Mouse (Mus musculus) adrenal gland, postnatal 25 days (tissue): ENCODE data around the gene Unc45a. TPM values are rescaled to one million over a fixed set of nuclear protein-coding genes. Genes with fewer than 3 reads are reported as not detected.

Source experiments
- DNase-seq: peaks from one replicate; pipeline ENCODE4 v3.0.0; 2021; ENCODE audit warnings: mixed read lengths
- total RNA-seq: library from RNA; stranded (reverse); gene quantifications from 2 replicates; pipeline ENCODE4 v1.2.3, GENCODE M21; 2021

The Unc45a gene
- total RNA-seq, 1 experiment from 2014 or later = 49.5 TPM

DNA sequence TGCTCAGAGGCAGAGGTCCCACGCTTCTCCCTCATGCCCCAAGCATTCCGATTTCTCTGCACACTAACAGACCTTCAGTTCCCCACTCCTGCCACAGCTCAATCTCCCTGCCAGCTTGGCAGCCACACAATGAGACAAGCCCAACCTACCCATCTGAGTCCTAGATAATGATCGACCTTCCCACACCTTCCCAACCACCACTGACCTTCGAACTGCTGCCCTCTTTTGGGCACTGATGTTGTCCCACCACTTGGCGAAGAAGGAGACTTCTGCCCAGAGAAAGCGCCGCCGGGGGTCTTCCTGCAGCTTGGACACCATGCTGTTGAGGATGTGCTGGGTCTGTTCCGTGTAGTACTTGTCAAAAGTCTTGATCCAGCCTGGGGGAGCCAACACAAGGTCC is 27.2 kb upstream of the Unc45a start:
- no peak for DNase-seq

DNA sequence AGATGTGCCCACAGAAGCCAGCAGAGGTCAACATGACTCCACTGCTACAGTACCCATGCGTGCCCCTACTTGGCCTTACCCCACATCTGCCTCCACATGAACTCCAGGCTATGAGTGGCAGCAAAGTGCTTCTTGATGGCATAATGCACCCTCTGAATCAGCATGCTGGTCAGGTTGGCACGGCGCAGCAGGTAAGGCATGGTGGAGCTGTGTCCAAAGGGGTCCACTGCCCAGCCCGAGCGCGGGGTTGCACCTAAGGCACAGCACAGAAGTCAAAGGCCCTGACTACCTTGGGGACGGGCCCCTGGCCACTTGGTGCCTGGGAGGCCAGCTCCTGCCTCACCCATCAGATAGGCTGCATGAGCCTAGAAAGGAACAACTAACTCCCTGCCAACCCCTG is 26.4 kb upstream of the Unc45a start:
- DNase-seq = no peak

DNA sequence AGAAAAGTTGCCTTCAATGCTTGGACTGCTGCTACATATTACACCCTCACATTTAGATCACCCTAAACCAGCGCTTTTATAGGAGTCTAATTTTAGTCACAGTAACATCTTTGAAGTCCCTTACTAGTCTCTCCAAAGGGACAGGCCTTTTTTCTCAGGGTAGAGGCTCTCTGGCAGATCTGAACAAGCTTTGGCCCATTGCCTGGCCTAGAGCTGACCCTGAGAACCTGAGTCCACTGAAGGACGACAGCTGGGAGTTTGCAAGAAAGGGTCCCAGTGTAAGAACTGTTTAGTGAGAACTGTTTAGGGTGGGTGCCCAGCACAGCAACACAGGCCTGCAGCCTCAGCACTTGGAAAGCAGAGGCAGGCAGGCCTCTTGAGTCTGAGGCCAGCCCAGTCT is 25.0 kb upstream of the Unc45a start:
- DNase-seq = peak; percentile 73

DNA sequence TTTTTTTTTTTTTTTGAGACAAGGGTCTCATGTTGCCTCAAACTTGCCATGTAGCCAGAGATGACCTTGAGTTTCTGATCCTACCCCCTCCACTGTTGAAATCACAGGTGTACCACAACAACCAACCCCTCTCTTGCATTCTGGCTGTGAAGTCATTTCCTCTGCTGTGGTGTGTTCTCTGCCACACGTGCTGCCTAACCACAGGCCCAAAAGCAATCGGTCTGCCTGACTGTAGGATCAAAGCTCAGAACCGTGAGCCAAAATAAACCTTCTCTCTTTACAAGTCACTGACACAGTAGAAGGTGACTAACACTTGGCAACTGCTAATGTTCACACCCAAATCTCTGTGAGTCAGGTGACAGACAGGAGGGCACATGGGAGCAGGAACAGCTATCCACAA is 19.6 kb upstream of the Unc45a start:
- DNase-seq = no peak

DNA sequence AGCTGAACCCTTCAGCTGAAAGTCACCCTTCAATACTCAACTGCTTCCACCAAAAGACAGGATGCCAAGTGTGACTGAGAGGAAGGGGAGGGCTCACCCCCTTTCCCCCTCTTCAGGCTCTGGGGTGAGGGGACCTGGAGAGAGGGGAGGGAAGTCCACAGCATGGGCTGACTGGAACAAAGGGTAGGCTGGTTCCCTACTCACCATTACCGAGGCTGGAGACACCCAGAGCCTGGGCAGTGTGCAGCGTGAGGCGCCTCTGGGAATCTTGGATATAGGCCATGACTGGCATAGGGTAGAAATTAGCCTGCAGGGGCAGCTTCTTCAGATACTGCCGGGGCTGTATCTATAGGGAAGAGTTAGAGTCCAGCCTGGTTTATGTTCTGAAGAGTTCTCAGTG is 17.2 kb upstream of the Unc45a start:
- no peak for DNase-seq

DNA sequence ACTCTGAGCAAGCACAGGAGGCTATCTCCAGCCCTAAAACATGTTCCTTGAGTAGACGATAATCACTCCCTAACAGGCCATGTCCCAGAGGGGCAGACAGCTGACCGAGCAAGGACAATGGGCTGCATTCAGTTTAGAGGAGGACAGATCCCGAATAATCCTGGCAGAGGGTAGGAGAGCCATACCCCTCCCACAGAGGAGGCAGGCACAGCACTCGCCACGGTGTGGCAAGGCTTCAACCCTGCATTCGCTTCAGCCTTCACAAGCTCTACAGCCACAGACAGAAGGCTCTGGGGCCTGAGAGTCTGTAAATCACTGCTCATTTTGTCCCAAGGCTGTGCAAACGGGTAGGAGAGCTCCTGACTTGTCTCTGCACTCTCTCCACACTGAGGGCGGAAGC is 16.4 kb upstream of the Unc45a start:
- DNase-seq = no peak

DNA sequence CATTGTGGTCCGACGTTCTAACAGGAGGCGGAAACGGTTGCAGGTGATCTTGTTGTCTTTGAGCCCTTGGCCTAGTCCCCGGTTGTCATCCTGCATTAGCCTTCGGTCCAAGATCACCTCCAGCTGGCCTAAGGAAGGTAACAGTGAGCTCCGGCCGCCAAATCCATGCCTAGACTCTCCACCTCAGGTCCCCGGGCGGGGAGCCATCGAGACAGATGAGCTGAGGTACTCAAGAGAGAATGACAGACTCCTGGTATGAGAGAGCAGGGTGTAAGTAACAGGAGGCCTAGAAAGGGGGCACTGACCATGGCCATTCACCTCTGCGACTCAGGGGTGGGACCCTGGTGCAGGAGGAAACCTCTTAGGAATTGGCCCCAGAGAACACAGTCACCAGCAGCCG is 15.5 kb upstream of the Unc45a start:
- DNase-seq = no peak

DNA sequence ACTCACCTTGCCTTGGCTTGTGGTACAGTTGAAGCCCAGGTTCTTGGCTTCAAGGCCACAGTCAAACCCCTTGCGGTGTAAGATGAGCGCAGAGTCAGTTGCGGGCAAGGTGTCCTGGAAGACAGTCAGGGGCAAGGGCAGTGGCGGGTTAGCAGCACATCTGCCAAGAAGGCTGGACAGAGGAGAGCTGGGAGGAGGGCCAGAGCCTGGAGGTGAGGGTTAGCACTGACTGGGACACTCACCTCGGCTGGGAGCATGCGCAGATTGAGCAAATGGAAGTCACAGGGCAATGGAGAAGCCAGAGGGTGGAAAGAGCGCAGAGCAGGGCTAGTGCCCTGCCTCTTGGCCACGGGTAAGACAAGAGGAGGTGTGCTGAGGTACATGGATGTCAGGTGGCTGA is 12.1 kb upstream of the Unc45a start:
- DNase-seq = no peak

DNA sequence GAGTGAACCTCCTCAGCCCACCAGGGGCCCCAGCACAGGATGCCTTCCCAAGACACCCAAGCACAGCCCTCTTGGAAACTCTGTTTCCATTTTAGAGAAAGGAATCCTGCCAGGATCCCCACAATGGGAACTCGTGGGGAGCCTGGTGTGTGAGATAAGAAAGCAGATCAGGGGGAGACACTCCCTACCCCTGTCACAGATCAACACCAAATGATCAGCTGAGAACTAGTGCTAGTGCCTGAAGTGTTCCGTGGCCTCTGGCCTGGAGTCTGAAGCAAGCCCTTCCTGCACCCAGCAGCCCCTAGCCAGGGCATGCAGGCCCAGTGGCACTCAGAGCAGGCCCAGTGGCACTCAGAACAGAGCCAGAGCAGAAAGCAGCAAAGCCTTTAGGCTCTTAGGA is 10.0 kb upstream of the Unc45a start:
- no peak for DNase-seq

DNA sequence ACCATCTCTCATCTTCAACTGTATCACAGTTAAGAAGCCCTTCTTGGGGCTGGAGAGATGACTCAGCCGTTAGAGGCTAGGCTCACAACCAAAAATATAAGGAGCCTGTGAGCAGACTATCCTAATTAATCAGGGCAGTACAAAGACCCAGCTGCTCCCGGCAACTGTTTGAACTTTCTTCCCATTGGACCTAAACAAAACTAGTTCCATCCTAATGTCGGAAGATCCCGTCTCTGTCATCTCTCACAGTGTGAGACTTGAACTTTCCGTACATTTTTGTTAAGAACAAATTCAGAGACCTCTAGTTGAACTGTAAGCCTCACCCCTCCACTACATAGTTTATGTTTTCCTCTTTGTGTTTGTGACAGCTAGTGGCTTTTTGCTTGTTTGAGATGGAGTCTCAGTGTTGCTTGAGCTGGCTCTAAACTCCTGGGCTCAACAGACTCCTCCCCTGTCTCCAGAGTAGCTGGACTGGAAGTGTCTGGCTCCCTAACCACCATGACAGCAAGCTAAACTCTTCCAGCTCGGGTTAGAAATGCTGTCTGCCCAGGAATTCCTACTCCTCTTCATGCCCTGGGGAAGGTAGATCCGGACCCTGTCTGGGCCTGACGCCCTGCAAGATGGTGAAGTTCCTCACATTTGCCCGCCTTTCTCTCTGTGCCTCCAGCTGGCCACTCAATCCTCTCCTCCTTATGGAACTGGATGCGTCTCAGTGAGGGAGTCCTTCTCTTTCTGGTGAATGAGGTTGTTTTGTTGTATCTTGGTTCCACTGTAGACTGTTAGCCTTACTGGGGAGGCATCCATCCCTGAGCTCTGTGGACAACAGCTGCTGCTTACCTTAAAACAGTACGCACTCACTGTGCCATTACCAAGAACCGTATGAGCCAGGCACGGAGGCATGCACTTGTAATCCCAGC is 7.1 kb upstream of the Unc45a start:
- no peak for DNase-seq

DNA sequence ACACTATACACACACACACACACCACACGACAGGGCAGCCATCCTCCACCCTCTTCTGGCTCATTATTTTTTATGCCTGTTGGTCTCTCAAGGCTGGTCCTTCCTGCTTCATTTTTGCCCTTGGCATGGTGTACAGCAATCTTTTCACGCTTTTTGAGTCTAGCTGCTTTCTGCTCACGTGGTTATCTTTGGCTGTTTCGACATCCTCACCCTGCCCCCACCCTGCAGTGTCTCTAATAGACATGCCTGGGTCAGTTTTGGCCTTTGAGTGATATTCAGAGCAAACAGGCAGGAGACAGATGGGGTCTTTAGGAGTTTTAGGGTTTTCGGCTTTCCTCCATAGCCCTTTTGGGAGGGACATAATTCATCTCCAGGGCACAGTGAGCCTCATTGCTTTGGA is 6.0 kb upstream of the Unc45a start:
- no peak for DNase-seq

DNA sequence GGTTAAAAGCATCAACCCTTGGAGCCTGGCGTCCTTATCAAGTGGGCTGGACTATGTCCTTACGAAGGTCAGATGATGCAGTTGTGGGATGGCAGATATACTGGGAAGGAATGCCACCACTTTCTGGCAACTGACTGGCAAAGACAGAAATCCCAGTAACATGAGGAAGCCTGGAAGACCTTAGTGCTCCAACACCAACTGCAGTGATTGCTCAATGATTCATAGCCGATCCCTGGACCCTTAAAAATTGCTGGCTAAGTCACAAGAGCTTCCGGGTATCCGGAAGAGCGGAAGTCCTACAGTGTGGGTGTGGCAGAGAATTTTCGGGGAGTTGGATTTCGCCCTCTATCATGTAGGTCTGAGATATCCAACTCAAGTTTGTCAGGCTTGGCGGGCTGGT is 5.4 kb upstream of the Unc45a start:
- DNase-seq = no peak

DNA sequence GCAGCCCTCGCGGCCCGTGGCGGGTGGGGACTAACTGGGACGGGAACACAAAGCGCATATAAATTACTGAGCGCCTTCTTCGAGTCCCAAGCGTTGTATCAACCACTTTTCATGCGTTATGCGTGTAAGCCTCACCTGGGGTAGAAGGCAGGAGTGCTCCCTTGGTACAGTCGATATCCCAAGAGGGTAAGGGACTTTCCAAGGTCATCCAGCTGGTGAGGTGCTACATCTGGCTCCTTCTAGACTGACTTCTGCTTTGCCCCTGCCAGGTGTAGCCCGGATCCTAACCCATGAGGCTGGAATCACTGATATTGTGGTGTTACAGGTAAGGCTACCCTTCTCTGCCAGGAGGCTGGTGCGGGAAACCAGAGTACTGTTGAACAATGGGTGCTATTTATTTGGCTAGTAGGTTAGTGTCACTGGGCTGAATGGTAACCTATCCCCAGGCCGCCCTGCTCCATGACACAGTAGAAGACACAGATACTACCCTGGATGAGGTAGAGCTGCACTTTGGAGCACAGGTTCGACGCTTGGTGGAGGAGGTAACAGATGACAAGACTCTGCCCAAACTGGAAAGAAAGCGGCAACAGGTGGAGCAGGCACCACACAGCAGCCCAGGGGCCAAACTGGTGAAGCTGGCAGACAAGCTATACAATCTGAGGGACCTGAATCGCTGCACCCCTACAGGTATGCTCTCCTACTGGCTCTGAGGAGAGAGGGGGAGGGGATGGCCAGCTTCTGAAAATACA is 2.6 kb upstream of the Unc45a start:
- no peak for DNase-seq

DNA sequence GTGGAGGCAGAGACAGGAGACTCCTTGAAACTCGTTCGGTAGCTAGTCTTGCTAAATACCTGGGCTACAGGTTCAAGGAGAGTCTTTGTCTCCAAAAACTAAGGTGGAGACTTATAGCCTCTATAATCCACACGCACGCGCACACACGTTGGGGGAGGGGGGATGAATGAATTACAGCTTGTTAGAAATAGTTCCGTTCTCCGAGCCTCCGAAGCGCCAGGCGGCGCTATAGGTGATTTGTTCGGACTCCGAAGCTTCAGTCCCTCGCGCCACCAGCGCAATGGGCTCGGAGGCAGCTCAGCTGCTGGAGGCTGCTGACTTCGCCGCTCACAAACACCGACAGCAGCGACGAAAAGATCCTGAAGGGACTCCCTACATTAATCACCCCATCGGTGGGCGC is 2.1 kb upstream of the Unc45a start, which contains the start of gene Hddc3:
Gene Hddc3, plus strand, starts transcription at position 247 of the 400 bp plus-strand sequence.
- DNase-seq = peak; percentile 91

DNA sequence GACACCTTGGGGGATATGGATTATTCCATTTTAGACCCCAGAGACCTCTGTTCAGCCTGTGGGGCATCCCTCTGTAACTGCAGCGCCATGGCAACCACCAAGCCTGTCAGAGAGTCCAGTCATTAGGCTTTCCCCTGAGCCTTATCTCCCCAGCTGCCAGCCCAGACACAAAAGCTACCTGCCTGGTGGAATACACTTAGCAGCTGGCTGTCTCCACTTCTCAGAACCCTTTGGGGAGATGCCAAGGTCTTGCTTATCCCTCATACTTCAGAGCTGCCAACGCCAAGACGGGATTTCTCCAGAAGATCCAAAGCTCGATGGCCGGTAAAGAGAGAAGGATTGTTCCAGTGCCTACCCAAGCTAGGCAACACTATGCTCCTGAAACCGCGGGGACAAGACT is 988 bp upstream of the Unc45a start:
- no peak for DNase-seq

DNA sequence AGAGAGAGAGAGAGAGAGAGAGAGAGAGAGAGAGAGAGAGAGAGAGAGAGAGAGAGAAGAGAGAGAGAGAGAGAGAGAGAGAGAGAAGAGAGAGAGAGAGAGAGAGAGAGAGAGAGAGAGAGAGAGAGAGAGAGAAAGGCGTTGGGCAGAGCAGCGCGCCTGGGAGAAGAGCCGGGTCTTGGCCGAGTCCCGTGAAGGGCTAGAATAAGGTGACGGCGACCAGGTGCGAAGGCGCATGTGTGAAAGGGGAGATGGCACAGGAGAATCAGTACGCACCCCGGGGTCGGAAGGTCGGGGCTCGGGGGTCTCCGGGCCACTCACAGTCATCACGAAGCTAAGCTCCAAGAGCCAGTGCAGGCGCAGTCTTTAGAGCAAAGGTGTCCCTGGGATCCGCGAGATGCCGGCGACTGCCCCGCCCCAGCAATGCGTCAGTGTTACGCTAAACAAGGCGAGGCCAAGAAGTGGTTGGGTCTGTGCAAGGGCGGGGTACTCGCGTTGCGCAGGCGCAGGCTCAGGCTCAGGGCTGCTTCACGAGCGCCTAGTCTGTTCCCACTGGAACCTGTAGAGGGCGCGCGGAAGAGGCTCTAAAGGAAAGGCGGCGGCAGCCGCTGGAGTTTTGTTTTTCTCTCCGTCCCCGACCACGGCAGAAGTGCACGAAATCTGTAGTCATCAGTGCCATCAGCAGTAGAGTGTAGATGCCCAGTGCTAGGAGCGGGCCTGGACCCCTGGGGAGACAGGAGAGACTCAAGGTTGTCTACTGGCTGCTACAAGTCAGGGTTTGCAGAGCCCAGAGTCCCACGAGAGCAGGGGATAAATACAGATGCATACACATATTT is 794 bp downstream of the Unc45a start:
- DNase-seq = peak; percentile 98

DNA sequence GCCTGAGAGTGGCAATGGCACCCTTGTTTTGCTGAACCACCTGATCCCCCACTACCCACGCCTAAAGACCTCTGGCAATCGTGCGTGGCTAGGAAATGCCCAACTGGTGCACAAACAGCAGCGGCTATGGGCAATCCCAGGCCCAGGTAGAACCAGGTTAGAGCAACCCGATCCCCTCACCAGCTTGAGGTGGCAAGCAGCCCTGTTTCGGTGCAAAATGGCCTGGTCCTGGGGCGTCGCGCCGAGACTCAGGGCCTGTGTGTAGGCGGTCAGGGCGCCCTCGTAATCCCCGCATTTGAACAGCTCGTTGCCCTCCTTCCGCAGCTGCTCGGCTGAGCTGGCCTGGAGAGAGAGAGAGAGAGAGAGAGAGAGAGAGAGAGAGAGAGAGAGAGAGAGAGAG is 1.4 kb downstream of the Unc45a start:
- DNase-seq = no peak

DNA sequence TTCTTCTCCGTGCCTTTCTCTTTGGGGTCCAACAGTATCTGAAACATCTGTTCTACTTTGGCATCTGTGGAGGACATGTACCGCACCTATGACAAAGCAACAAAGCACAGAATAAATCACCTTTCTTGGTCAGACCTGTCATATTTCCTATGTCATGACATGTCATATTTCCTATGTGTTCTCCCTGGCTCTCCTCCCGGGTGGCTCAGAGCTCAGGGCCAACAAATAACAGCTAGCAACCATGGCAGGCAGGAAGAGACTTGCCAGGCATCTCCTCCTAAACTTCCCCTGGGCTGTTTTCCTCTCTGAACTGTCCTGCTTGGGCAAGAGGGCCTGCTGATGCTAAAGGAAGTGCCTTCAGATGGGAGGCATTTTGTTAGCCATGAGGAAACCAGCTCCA is 3.9 kb downstream of the Unc45a start:
- no peak for DNase-seq

DNA sequence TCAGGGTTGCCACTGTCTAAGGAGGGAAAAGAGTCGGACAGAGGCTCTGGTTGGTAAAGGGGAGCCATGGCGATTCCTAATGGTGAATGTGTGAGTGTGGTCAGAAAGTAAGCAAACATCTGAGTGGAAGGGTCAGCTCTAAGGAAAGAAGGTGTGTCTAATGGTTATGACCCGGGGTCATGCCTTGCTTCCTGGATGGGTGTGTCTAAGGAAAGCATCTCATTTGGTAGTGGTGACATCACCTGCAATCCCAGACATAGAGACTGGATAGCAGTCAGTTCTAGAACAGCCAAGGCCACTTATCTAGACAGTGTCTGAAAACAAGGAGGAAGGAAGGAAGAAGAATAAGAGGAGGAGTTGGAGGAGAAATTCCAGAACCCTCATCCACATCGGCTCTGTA is 6.0 kb downstream of the Unc45a start:
- no peak for DNase-seq

DNA sequence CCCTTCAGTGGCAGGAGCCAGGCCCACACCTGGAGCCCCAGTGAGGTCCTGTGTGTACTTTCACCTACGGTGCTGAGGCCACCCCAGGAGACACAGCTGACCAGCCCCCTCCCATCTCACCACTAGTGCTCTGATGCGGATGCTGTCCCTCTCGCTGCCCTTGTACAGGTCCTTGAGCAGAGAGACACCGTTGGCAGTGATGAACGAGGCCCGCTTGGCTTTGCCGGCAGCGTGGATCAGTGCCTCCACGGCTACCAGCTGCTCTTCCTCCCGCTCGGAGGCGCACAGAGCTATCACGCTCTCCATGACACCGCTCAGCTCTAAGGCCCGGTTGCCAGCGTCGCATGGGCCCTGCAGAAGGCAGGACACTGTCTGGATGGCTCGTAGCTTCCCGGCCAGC is 9.4 kb downstream of the Unc45a start:
- DNase-seq = no peak

DNA sequence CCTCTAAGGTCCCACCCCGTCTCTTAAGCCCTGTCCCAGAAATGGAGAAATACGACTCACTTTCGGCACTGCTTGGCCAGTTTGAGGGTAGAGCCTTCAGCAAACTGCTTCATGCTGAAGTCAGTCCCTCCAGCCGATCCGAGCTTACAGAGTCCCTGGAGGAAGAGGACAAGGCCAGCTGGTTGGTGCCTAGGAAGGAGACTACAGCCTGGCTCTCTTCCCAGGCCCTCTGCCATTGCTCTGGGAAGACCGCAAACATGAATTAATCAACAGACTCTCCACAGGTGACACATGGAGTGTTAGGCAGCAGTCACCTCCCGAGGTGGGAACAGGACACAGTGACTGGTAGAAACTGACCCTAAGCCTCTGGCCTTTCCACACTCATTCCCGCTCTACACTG is 10.5 kb downstream of the Unc45a start:
- DNase-seq = no peak

DNA sequence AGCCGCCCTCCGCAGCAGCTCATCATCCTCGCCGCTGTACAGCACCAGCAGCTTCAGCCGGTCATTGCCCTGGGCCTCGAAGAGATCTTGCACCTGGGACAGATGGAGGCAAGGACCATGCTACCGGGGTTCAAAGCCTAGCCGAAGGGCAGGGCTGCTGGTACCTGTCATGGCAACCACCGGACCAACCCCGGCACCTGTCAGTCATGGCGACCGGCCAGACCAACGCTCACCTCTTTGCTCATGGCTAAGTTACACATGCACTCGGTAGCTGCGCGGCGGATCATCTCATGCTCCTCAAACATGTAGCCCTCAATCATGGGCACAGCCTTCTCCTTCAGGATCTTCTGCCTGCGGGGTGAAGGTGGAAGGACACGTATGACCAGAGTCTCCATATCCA is 14.7 kb downstream of the Unc45a start:
- DNase-seq = no peak
